Mouse (Mus musculus): ENCODE measurements around the gene Adam30.

Adam30 gene

DNA sequence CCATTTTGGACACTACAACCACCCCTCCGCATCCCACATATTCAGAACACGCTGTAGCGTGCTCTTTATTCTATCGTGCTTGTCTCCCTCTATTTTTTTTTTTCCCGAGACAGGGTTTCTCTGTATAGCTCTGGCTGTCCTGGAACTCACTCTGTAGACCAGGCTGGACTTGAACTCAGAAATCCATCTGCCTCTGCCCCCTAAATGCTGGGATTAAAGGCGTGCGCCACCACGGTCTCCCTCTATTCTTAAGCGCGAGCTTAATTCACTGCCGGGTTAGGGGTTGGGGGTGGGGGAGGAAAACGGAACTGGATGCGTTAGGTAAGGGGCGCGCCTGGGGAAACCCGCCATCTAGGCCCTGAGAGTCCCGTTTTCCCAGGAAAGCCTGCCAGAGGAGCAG lies at the start of gene Adam30:
Gene Adam30, plus strand, starts transcription at position 301 of the 400 bp plus-strand sequence.
- TF ChIP-seq GATA4 (IDR thresholded peaks at IDR 0.05; ENCODE audit: insufficient replicate concordance, low read length) = no peak

DNA sequence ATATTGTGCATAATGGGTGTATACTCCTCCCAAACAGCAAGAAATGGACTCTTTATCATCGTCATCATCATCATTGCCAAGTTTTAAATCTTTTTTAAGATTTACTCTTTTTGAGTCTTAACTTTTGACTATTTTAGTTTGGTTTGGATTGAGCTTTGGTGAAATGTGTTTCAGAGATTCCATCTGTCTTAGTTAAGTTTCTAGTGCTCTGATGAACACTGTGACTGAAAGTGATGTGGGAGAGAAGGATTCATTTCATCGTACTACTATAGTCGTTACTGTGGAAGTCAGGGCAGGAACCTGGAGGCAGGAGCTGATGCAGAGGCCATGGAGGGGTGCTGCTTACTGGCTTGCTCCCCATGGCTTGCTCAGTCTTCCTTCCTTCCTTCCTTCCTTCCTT lies 42.2 kb upstream of the Adam30 start:
- no peak for TF ChIP-seq GATA4 (IDR thresholded peaks at IDR 0.05; ENCODE audit: insufficient replicate concordance, low read length)

DNA sequence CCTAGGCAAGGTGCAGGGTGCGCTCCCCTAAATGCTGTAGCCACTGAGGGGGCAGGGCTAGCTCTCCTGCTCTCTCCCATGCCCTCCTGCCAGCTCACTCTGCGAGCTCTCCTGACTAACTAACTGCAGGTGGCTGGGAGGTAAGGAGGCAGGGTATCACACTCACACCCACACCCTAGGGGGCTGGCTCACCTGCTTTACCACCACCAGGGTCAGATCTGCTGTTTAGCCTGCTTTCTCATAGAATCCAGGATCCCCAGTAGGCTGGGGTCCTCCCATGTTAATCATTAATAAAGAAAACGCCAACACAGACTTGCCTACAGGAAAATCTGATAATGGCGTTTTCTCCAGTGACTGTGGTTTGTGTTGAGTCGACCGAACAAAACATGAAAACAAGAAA lies 41.1 kb upstream of the Adam30 start:
- no peak for TF ChIP-seq GATA4 (IDR thresholded peaks at IDR 0.05; ENCODE audit: insufficient replicate concordance, low read length)

DNA sequence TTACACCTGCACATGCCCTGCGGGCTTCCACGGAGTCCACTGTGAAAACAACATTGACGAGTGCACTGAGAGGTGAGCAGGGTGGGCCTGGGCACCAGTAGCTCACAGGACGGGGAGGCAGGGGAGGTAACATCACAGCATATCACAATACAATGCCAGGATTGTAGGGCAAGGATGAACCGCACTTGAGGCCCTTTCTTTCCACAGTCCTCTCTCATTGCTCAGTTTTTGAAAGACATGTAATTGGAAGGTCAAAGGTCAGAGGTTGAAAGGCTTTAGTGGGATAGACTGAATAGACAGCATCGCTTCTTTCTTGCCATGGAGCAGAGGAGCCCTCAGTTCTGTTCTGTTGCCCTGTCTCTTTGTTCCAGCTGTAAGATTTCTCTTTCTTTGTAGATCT lies 39.5 kb upstream of the Adam30 start:
- no peak for TF ChIP-seq GATA4 (IDR thresholded peaks at IDR 0.05; ENCODE audit: insufficient replicate concordance, low read length)

DNA sequence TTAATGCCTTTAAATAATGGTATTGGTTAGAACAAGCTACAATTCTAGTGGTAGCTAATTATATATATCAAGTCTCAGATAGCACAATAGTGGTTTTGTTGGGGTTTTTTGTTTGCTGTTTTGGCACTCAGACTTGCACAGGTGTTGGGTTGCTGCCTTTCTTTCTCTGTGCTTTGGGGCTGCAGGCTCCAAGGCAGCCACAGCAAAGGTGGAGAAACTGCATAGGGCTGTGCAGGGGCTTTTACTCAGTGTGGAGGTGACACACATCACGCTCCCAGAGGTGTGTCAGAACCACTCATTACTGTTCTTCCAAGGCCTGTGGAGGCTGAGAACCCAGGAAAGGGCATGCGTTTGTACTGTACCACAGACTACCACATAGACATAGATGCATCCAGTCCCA lies 32.7 kb upstream of the Adam30 start:
- no peak for TF ChIP-seq GATA4 (IDR thresholded peaks at IDR 0.05; ENCODE audit: insufficient replicate concordance, low read length)

DNA sequence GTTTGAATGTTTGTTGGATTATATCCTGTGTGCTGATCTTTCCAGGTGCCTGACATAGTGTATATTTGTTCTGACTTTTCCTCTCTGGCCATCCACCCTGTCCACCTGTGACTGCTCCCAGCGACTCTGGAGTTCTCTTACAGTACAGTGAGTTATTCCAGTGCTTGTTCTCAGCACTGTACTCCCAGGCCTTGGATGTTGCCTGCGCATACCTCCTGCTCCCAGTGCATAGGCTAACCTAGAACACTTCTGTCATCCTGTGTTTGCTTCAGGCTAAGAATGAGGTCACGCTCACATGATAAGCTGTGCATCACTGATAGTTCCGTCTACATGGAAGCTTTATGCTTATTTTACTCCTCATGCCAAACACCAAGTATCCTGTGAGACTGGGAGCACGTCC lies 31.7 kb upstream of the Adam30 start:
- no peak for TF ChIP-seq GATA4 (IDR thresholded peaks at IDR 0.05; ENCODE audit: insufficient replicate concordance, low read length)

DNA sequence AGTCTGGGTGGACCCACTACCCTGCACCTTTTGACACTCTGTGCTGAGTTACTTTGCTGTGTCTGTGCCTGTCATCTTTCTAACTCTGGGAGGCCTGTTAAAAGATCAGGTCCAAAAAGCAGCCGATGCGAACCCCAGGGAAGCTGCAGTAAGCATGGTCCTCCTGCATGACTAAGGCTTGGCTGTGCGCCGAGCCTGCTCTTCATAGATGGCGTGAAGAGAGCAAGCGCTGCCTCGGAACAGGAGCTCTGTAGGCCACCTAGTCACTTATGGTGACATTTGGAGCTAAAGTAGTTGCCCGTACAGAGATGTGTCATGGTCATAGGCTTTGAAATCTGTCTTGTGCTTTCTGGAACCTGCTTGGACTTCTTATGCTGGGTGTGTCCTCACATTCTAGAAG lies 27.8 kb upstream of the Adam30 start:
- TF ChIP-seq GATA4 (IDR thresholded peaks at IDR 0.05; ENCODE audit: insufficient replicate concordance, low read length) = no peak

DNA sequence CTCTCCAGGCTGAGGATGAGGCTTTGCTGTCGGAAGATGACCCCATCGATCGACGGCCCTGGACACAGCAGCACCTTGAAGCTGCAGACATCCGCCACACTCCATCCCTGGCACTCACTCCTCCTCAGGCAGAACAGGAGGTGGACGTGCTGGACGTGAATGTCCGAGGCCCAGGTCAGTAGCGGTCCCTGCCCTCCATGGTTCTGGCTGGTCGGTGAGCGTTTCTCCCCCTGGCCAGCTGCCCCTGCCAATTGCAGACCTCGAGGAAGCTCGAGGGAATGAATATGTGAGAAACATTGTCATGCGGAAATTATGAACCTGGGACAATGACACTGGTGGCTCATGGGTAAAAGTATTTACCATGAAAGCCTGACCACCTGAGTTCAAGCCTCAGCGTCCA lies 19.0 kb upstream of the Adam30 start:
- TF ChIP-seq GATA4 (IDR thresholded peaks at IDR 0.05; ENCODE audit: insufficient replicate concordance, low read length) = no peak

DNA sequence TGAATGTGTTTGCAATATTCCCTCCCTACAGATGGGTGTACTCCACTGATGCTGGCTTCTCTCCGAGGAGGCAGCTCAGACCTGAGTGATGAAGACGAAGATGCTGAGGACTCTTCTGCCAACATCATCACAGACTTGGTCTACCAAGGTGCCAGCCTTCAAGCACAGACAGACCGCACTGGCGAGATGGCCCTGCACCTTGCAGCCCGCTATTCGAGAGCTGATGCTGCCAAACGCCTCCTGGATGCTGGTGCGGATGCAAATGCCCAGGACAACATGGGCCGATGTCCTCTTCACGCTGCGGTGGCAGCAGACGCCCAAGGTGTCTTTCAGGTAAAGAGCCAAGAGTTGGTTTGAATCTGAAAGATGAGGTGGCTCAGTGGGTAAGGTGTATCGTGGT lies 17.6 kb upstream of the Adam30 start:
- no peak for TF ChIP-seq GATA4 (IDR thresholded peaks at IDR 0.05; ENCODE audit: insufficient replicate concordance, low read length)

DNA sequence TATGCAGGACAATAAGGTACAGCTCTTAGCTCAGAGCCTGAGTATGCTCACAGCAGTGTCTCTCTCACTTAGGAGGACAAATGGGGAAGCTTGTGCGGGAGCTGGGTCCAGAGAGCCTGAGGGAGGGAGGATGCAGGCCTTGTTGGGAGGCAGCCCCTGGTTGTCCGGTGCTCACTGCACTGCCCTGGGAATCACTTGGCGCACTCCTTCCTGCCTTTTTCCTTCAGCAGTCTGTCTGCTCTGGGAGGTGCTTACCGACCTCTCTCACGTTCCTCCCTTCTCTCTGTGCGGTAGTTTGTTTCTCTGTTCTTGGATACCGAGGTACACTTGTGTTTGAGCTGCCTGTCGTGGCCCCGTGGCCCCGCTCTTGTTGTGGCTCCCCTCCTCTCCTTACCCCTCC lies 15.2 kb upstream of the Adam30 start:
- TF ChIP-seq GATA4 (IDR thresholded peaks at IDR 0.05; ENCODE audit: insufficient replicate concordance, low read length) = no peak

DNA sequence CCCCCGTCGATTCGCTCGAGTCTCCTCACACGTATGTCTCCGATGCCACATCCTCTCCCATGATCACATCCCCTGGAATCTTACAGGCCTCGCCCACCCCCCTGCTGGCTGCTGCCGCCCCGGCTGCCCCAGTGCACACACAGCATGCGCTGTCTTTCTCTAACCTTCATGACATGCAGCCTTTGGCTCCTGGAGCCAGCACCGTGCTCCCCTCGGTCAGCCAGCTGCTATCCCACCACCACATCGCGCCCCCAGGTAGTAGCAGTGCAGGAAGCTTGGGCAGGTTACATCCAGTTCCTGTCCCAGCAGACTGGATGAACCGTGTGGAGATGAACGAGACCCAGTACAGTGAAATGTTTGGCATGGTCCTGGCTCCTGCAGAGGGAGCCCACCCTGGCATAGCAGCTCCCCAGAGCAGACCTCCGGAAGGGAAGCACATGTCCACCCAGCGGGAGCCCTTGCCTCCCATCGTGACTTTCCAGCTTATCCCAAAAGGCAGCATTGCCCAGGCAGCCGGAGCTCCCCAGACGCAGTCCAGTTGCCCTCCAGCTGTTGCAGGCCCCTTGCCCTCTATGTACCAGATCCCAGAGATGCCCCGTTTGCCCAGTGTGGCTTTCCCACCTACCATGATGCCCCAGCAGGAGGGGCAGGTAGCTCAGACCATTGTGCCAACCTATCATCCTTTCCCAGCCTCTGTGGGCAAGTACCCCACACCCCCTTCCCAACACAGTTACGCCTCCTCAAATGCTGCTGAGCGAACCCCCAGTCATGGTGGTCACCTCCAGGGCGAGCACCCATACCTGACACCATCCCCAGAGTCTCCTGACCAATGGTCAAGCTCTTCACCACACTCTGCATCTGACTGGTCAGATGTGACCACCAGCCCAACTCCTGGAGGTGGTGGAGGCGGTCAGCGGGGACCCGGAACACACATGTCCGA lies 13.7 kb upstream of the Adam30 start:
- TF ChIP-seq GATA4 (IDR thresholded peaks at IDR 0.05; ENCODE audit: insufficient replicate concordance, low read length) = no peak

DNA sequence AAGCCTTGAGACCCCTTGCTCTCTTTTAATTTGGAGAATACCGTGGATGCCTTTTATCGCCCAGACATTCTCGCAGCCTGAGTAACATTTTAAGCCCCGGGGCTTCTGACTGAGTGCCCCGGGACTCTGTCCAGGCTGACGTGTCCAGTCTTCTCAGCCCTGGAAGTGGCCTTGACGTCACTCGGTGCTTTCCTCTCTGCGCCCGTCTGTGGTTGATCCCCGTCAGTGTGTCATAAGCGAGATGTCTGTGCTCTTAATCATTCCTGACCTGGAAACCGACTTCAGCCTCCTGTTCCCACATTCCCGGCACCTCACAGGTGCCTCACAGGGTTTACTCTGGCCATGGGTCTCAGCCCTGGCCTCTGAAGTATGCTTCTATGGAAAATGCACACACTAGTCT lies 12.7 kb upstream of the Adam30 start:
- TF ChIP-seq GATA4 (IDR thresholded peaks at IDR 0.05; ENCODE audit: insufficient replicate concordance, low read length) = no peak

DNA sequence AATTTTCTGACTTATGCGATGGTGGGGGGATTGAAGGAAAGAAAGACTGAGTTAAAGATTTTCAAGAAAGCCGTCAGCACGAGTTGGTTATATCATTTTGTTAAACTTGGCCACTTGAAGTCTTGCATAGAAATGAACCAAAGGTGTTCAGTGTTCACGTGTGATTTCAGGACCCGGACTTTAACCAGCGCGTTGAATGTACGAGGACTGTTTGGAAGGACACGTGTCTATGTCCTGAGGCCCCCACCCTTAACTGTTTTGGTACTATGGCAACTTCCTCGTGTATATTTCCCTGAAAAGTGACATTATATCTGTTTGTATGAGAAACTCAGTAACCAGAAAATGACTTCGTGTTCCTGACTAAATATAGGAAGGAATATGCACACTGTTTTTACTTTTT lies 10.5 kb upstream of the Adam30 start:
- no peak for TF ChIP-seq GATA4 (IDR thresholded peaks at IDR 0.05; ENCODE audit: insufficient replicate concordance, low read length)

DNA sequence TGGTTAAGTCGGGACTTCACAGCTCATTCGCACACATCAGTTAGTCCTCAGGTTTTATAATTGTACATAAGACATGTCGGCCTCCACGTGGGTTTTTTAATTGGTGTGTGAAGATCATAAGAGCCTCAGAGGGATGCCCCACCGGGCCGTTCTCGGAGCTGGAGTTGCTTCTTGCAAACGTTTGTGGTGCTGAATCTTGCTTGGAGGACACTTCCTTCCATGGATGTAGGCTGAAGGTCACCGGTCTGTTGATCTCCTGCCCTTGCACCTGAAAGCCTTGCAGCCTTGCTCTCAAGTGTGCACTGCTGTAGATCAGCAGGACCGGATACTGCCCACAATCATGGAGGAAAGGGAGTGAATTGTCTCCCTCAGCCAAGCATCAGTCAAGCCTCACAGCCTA lies 9.4 kb upstream of the Adam30 start:
- TF ChIP-seq GATA4 (IDR thresholded peaks at IDR 0.05; ENCODE audit: insufficient replicate concordance, low read length) = no peak

DNA sequence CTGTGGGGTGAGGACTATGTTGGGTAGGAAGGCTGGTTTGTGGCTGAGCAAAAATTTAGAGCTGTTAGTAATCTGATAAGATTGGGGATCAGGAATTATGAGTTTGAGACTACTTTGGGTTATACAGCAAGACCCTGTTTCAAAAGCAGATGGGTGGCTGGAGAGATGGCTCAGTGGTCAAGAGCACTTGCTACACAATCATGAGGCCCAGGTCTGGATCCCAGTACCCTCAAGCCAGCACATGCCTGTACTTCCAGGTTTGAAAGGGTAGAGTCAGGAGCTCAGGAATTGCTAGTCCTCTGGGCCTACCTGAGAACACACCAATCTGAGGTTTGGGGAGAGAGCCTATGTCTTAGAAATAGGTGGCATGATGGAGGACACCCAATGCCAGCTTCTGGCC lies 7.0 kb upstream of the Adam30 start:
- TF ChIP-seq GATA4 (IDR thresholded peaks at IDR 0.05; ENCODE audit: insufficient replicate concordance, low read length) = no peak

DNA sequence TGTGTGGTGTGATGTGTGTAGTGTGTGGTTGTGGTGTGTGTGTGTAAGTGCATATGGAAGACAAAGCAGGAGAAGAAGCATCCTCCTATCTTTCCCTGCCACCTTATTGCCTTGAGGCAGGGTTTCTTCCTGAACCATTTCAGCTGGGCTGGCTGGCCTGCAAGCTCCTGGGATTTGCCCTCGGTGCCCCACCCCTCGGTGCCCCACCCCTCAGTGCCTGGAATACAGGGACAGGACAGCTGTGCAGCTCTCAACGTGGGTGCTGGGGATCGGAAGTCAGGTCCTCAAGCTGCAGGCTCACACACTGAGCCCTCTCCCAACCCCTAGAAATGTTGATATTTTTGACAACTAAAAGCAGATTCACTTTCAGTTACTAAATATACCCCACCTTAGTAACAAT lies 4.3 kb upstream of the Adam30 start:
- no peak for TF ChIP-seq GATA4 (IDR thresholded peaks at IDR 0.05; ENCODE audit: insufficient replicate concordance, low read length)

DNA sequence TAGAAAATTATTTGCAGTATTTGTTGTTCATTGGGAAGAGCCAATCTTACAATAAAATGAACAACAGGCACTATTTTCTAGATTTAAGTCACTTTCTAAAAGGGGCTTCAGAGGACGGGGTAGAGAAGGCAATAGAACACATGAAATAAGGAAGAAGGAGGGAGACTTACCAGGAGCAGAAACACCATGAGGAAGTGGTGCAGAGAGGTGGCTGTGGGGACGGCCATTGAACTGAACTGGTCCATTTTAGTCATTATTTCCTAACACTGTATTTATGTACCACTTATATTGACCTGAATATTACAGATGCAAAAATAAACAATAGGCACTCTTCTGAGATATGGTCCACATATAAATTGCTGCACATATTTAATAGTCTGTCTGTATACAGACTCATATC lies 3.4 kb upstream of the Adam30 start:
- TF ChIP-seq GATA4 (IDR thresholded peaks at IDR 0.05; ENCODE audit: insufficient replicate concordance, low read length) = no peak
